ENCODE assay signal across 23 mouse cellular contexts in the genomic region with DNA sequence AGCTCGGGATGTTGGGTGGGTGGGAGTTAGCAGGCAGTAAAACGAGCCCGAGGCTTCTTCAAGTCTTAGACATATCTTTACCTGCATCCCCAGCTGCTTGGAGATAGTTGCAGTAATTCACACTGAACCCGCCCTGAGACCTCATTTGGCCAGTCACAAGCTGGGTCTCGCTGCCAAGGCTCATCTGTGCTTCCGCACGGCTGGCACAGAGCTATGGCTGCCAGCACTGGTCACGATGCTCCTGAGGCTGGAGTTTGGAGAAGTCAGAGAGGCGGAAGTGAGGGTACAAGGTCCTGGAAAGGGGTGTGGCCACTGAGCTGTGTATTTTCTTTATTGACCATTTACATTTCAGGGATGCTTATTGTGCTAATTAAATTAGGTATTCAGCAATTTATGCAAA. TPM values are rescaled to one million over a fixed set of nuclear protein-coding genes. Genes with fewer than 3 reads are reported as not detected.
A peak's percentile ranks its signal among the peaks of the same experiment; 100 is the strongest.
DNase-seq lines count a peak whose midpoint lies in the region; ATAC-seq and TF ChIP-seq lines count a peak whose summit lies in the region.
"Had no signal": no experiment of that assay in that cellular context is flagged by ENCODE, and none has a peak within 500 bp of the region (broad histone marks: within the 10 kb centered on the region; RNA-seq: fewer than 3 reads in every experiment).

No protein-coding gene starts in this region.

- ATAC-seq in cerebellum, adult (ENCODE audit: insufficient number of reproducible peaks, low FRiP score, low TSS enrichment) = no peak
- no peak for ATAC-seq in midbrain, postnatal 0 days (ENCODE audit: low FRiP score)
- ATAC-seq in granulocyte monocyte progenitor cell, adult 5-6 weeks (replicated peaks; ENCODE audit: poor library complexity, severe bottlenecking) = peak; percentile 52; the same call in 1 of the 2 replicates
- no peak for ATAC-seq in intestine, embryonic 15.5 days
- ATAC-seq: forebrain, embryonic 14.5 days had no signal

- H3K4me2 ChIP-seq in midbrain, postnatal 0 days (ENCODE audit: low read depth, low read length, poor library complexity, severe bottlenecking) = no peak overlapping the region
- no peak overlapping the region for H3K4me2 ChIP-seq in intestine, embryonic 15.5 days (replicated peaks)
- H3K4me2 ChIP-seq: heart, embryonic 13.5 days; lung, embryonic 14.5 days had no signal

- no peak overlapping the region for H3K27ac ChIP-seq in midbrain, postnatal 0 days (ENCODE audit: low read depth, low read length)
- no peak overlapping the region for H3K27ac ChIP-seq in midbrain, embryonic 10.5 days (replicated peaks)
- H3K27ac ChIP-seq in intestine, embryonic 15.5 days = no peak overlapping the region
- H3K27ac ChIP-seq: heart, embryonic 13.5 days; macrophage had no signal

- no peak overlapping the region for H3K9ac ChIP-seq in midbrain, postnatal 0 days (replicated peaks; ENCODE audit: low read length, poor library complexity, severe bottlenecking)
- H3K9ac ChIP-seq in intestine, embryonic 15.5 days = no peak overlapping the region
- H3K9ac ChIP-seq: heart, embryonic 13.5 days; lung, embryonic 14.5 days had no signal

- H3K36me3 ChIP-seq in midbrain, postnatal 0 days (ENCODE audit: insufficient read depth, low read length) = no peaks in the 10 kb centered on the region
- no peaks in the 10 kb centered on the region for H3K36me3 ChIP-seq in midbrain, embryonic 10.5 days
- H3K36me3 ChIP-seq in intestine, embryonic 15.5 days = no peaks in the 10 kb centered on the region
- H3K36me3 ChIP-seq: heart, embryonic 13.5 days had no signal

- DNase-seq in cerebellum, adult 11-12 months = peak; percentile 12
- peak; percentile 44 for DNase-seq in midbrain, postnatal 0 days (ENCODE audit: low spot score)
- no peak for DNase-seq in midbrain, embryonic 10.5 days (ENCODE audit: low spot score)
- DNase-seq in cerebellum, adult 8-10 months = peak; percentile 6
- DNase-seq in lung, adult 2 months = no peak
- DNase-seq: adrenal gland, postnatal 25 days; embryo, embryonic 11 days; gastrocnemius, postnatal 36 days; heart, postnatal 4 days; kidney, adult 9 months; kidney, postnatal 4 days; lung, embryonic 14.5 days; midbrain, embryonic 14.5 days; right cerebral cortex, postnatal 14 days; thymus, postnatal 36 days had no signal

- TF ChIP-seq POLR2A in lung, adult 2 months (IDR thresholded peaks at IDR 0.05; ENCODE audit: borderline replicate concordance, extremely low read depth, low read depth, low read length) = no peak

- H3K27me3 ChIP-seq in midbrain, postnatal 0 days (ENCODE audit: insufficient read depth, low read length) = no peaks in the 10 kb centered on the region
- no peaks in the 10 kb centered on the region for H3K27me3 ChIP-seq in midbrain, embryonic 10.5 days (ENCODE audit: low read depth, poor library complexity, severe bottlenecking)
- H3K27me3 ChIP-seq in intestine, embryonic 15.5 days (replicated peaks) = no peaks in the 10 kb centered on the region

- TF ChIP-seq CTCF in midbrain, postnatal 0 days (IDR thresholded peaks at IDR 0.05) = no peak
- no peak for TF ChIP-seq CTCF in lung, adult 2 months (IDR thresholded peaks at IDR 0.05; ENCODE audit: insufficient read depth, low read length)

- no peaks in the 10 kb centered on the region for H3K9me3 ChIP-seq in midbrain, postnatal 0 days (ENCODE audit: low read length)
- no peaks in the 10 kb centered on the region; the same call in 1 of the 2 replicates for H3K9me3 ChIP-seq in midbrain, embryonic 10.5 days (replicated peaks)
- H3K9me3 ChIP-seq in intestine, embryonic 15.5 days = no peaks in the 10 kb centered on the region
- H3K9me3 ChIP-seq: heart, embryonic 13.5 days had no signal

- 79% methylated on average over 9 of the region's 9 CpGs for WGBS in midbrain, postnatal 0 days
- WGBS in midbrain, embryonic 10.5 days = 82% methylated on average over 9 of the region's 9 CpGs
- 67% methylated on average over 9 of the region's 9 CpGs for WGBS in lung, adult 2 months
- WGBS in intestine, embryonic 15.5 days = 71% methylated on average over 9 of the region's 9 CpGs

- no peak overlapping the region for H3K4me3 ChIP-seq in midbrain, postnatal 0 days (ENCODE audit: low read depth, low read length)
- H3K4me3 ChIP-seq in midbrain, embryonic 10.5 days = no peak overlapping the region
- H3K4me3 ChIP-seq in lung, adult 2 months (replicated peaks; ENCODE audit: extremely low read depth, low read depth, low read length) = no peak overlapping the region
- no peak overlapping the region for H3K4me3 ChIP-seq in intestine, embryonic 15.5 days (replicated peaks)
- H3K4me3 ChIP-seq: heart, embryonic 13.5 days had no signal

- H3K4me1 ChIP-seq in midbrain, postnatal 0 days (ENCODE audit: insufficient read depth, low read length) = no peaks in the 10 kb centered on the region
- H3K4me1 ChIP-seq in midbrain, embryonic 10.5 days = no peaks in the 10 kb centered on the region
- no peaks in the 10 kb centered on the region for H3K4me1 ChIP-seq in lung, adult 2 months (ENCODE audit: control insufficient read depth, insufficient read depth, low read length)
- no peaks in the 10 kb centered on the region for H3K4me1 ChIP-seq in intestine, embryonic 15.5 days (replicated peaks)
- H3K4me1 ChIP-seq: heart, embryonic 13.5 days had no signal

RNA-seq across cellular contexts. Expression of gene Slc10a1, which starts 15.2 kb away (rescaled TPM):
- not detected in 2 replicates for total RNA-seq in midbrain, postnatal 0 days (2014; rRNA removed)
- 0.12 TPM in 1 of 2 replicates, not detected in the other for polyA plus RNA-seq in midbrain, postnatal 0 days (2015; fragmentation: Nextera tagmentation; extraction: Ambion mirVana)
- 0.32 and 0.70 TPM in 2 replicates for polyA plus RNA-seq in midbrain, embryonic 10.5 days (2016; fragmentation: Nextera tagmentation; extraction: Ambion mirVana)
- not detected in 2 replicates for total RNA-seq in granulocyte monocyte progenitor cell, adult 5-6 weeks (2014; fragmentation: Nextera tagmentation)
- total RNA-seq in granulocyte monocyte progenitor cell, adult 5-6 weeks (2017) = not detected in 2 replicates
- 0.11 and 0.50 TPM in 2 replicates for polyA plus RNA-seq in lung, adult 2 months (2012; rRNA removed)
- polyA plus RNA-seq in intestine, embryonic 15.5 days (2015; fragmentation: Nextera tagmentation; extraction: Ambion mirVana) = 0.36 and 0.47 TPM in 2 replicates
- total RNA-seq: adrenal gland, postnatal 25 days; gastrocnemius, postnatal 36 days; heart, postnatal 4 days; layer of hippocampus, postnatal 10 days; left cerebral cortex, postnatal 25 days had no signal
- polyA plus RNA-seq: macrophage had no signal

RNA-seq across cellular contexts. Expression of gene Srsf5, which starts 38.4 kb away (rescaled TPM):
- 252 and 341 TPM in 2 replicates for total RNA-seq in midbrain, postnatal 0 days (2014; rRNA removed)
- polyA plus RNA-seq in midbrain, postnatal 0 days (2015; fragmentation: Nextera tagmentation; extraction: Ambion mirVana) = 422 and 475 TPM in 2 replicates
- 505 and 561 TPM in 2 replicates for polyA plus RNA-seq in midbrain, embryonic 10.5 days (2016; fragmentation: Nextera tagmentation; extraction: Ambion mirVana)
- total RNA-seq in granulocyte monocyte progenitor cell, adult 5-6 weeks (2014; fragmentation: Nextera tagmentation) = 313 and 360 TPM in 2 replicates
- 731 and 831 TPM in 2 replicates for total RNA-seq in granulocyte monocyte progenitor cell, adult 5-6 weeks (2017)
- 364 and 550 TPM in 2 replicates for polyA plus RNA-seq in lung, adult 2 months (2012; rRNA removed)
- 515 and 607 TPM in 2 replicates for polyA plus RNA-seq in intestine, embryonic 15.5 days (2015; fragmentation: Nextera tagmentation; extraction: Ambion mirVana)

RNA-seq across cellular contexts. Expression of gene Smoc1, which starts 42.9 kb away (rescaled TPM):
- total RNA-seq in midbrain, postnatal 0 days (2014; rRNA removed) = 28.7 and 32.0 TPM in 2 replicates
- 24.5 and 26.6 TPM in 2 replicates for polyA plus RNA-seq in midbrain, postnatal 0 days (2015; fragmentation: Nextera tagmentation; extraction: Ambion mirVana)
- polyA plus RNA-seq in midbrain, embryonic 10.5 days (2016; fragmentation: Nextera tagmentation; extraction: Ambion mirVana) = 13.9 and 15.7 TPM in 2 replicates
- 0.64 TPM in 1 of 2 replicates, not detected in the other for total RNA-seq in granulocyte monocyte progenitor cell, adult 5-6 weeks (2014; fragmentation: Nextera tagmentation)
- 0.31 and 1.2 TPM in 2 replicates for total RNA-seq in granulocyte monocyte progenitor cell, adult 5-6 weeks (2017)
- 5.0 TPM in 2 replicates for polyA plus RNA-seq in lung, adult 2 months (2012; rRNA removed)
- 8.1 and 9.6 TPM in 2 replicates for polyA plus RNA-seq in intestine, embryonic 15.5 days (2015; fragmentation: Nextera tagmentation; extraction: Ambion mirVana)

Comparison
In these comparisons a context has a peak if more than half of its experiments do, and no peak if none do; other contexts are left out.
1. DNase-seq: peak in cerebellum, adult 11-12 months (single experiment), midbrain, postnatal 0 days (single experiment) and cerebellum, adult 8-10 months (single experiment); none in midbrain, embryonic 10.5 days (single experiment) and lung, adult 2 months (single experiment).